Mouse (Mus musculus) liver, embryonic 13.5 days (tissue): ENCODE data around the gene Gm11444. TPM values are rescaled to one million over a fixed set of nuclear protein-coding genes. Genes with fewer than 3 reads are reported as not detected.

ENCODE experiments used
- ATAC-seq: fragments of 200-750 bp; cut with Nextera tagmentation; 2 replicates; pipeline ENCODE4 v1.8.0; 2017; ENCODE audit warnings: low read depth, mild to moderate bottlenecking, moderate number of reproducible peaks, moderate library complexity
- DNase-seq: peaks from one replicate; pipeline ENCODE4 v3.0.0; 2022
- H3K27ac ChIP-seq: fragments of 300-500 bp; sonication (generic); 2 replicates; pipeline ENCODE4 v1.5.1; 2015; ENCODE audit warnings: moderate library complexity, mild to moderate bottlenecking, inconsistent platforms
- H3K27me3 ChIP-seq: fragments of 300-500 bp; sonication (generic); 2 replicates; pipeline ENCODE4 v1.6.1; 2015; ENCODE audit warnings: mild to moderate bottlenecking, inconsistent platforms
- H3K36me3 ChIP-seq: fragments of 300-500 bp; sonication (generic); 2 replicates; pipeline ENCODE4 v1.6.1; 2015; ENCODE audit warnings: mild to moderate bottlenecking, inconsistent platforms
- H3K4me1 ChIP-seq: fragments of 300-500 bp; sonication (generic); replicated peaks from 2 replicates; pipeline ENCODE4 v1.6.1; 2015; ENCODE audit warnings: inconsistent platforms
- H3K4me2 ChIP-seq: fragments of 300-500 bp; sonication (generic); 2 replicates; pipeline ENCODE4 v1.6.1; 2015; ENCODE audit warnings: inconsistent platforms, mild to moderate bottlenecking, moderate library complexity
- H3K4me3 ChIP-seq: fragments of 300-500 bp; sonication (generic); replicated peaks from 2 replicates; pipeline ENCODE4 v1.5.1; 2015; ENCODE audit warnings: mild to moderate bottlenecking, inconsistent platforms
- H3K9ac ChIP-seq: fragments of 300-500 bp; sonication (generic); 2 replicates; pipeline ENCODE4 v1.6.1; 2015; ENCODE audit warnings: mild to moderate bottlenecking, inconsistent platforms
- H3K9me3 ChIP-seq: fragments of 300-500 bp; sonication (generic); replicated peaks from 2 replicates; pipeline ENCODE4 v1.6.1; 2016; ENCODE audit warnings: inconsistent platforms
- WGBS: fragments of 180-500 bp; shearing (Covaris S2); methylation state at CpG from one replicate; pipeline ENCODE4 v1.1.7; 2015; ENCODE audit not compliant: insufficient replicate concordance; 5-methylcytosine and 5-hydroxymethylcytosine counted together
- polyA plus RNA-seq: library from polyadenylated mRNA; unstranded; fragments of >200 nt; fragmentation: Nextera tagmentation; extraction: Ambion mirVana; gene quantifications from 2 replicates; pipeline ENCODE4 v1.2.1, GENCODE M21; 2015

Gm11444 gene
- polyA plus RNA-seq, 1 experiment from 2014 or later: not detected

GRCm38 (mm10) chr11:85833761-85834385, 16.3 kb downstream of the Gm11444 start:
- Histone ChIP-seq H3K4me3 (peak overlapping the region; percentile 53), H3K4me1 (peaks cover 39% of the 10 kb centered on the region), H3K9ac (no peak overlapping the region), H3K9me3 (no peaks in the 10 kb centered on the region), H3K36me3 (no peaks in the 10 kb centered on the region), H3K27ac (no peak overlapping the region), H3K27me3 (peaks cover 100% of the 10 kb centered on the region), H3K4me2 (peak overlapping the region; percentile 66)
- DNase-seq (no peak), ATAC-seq (no peak)
- WGBS: 7% methylated on average over 11 of the region's 11 CpGs

- H3K9ac ChIP-seq: peak overlapping the region; percentile 50
- WGBS: under 1% methylated on average over 44 of the region's 54 CpGs
- no peaks in the 10 kb centered on the region for H3K36me3 ChIP-seq
- peak overlapping the region; percentile 66 for H3K4me2 ChIP-seq
- no peak for DNase-seq
- peaks cover 100% of the 10 kb centered on the region for H3K27me3 ChIP-seq
- H3K9me3 ChIP-seq: no peaks in the 10 kb centered on the region
- peak overlapping the region; percentile 53 for H3K4me3 ChIP-seq
- ATAC-seq: no peak
- no peak overlapping the region; the same call in 1 of the 2 replicates for H3K27ac ChIP-seq
- H3K4me1 ChIP-seq: peaks cover 44% of the 10 kb centered on the region
These were observed 17.0 kb downstream of the Gm11444 start for GRCm38 (mm10) chr11:85833081-85833521.

- H3K27me3 ChIP-seq: peaks cover 100% of the 10 kb centered on the region
- peak within 1 kb of the TSS; percentile 50 for H3K9ac ChIP-seq
- DNase-seq: no peak
- ATAC-seq: peak; percentile 24; the same call in 1 of the 2 replicates
- WGBS: 2% methylated on average over 47 of the region's 52 CpGs
- H3K27ac ChIP-seq: no peak within 1 kb of the TSS; the same call in 1 of the 2 replicates
- H3K4me2 ChIP-seq: peak within 1 kb of the TSS; percentile 66
- H3K9me3 ChIP-seq: no peaks in the 10 kb centered on the region
- no peaks in the 10 kb centered on the region for H3K36me3 ChIP-seq
- H3K4me1 ChIP-seq: peaks cover 45% of the 10 kb centered on the region
- peak within 1 kb of the TSS; percentile 53 for H3K4me3 ChIP-seq
These were observed 17.8 kb downstream of the Gm11444 start, which contains the start of gene Tbx2 for GRCm38 (mm10) chr11:85832231-85832924. Tbx2 (plus strand) TSS chr11:85832551.

GRCm38 (mm10) chr11:85831656-85832230, 18.4 kb downstream of the Gm11444 start:
- no peaks in the 10 kb centered on the region for H3K36me3 ChIP-seq
- H3K9ac ChIP-seq: peak overlapping the region; percentile 37; the same call in 1 of the 2 replicates
- peaks cover 51% of the 10 kb centered on the region for H3K4me1 ChIP-seq
- H3K27me3 ChIP-seq: peaks cover 100% of the 10 kb centered on the region
- 1% methylated on average over 33 of the region's 33 CpGs for WGBS
- no peak overlapping the region for H3K27ac ChIP-seq
- DNase-seq (no peak), ATAC-seq (no peak)
- H3K4me2 ChIP-seq: peak overlapping the region; percentile 66
- peak overlapping the region; percentile 53 for H3K4me3 ChIP-seq
- no peaks in the 10 kb centered on the region for H3K9me3 ChIP-seq

- Histone ChIP-seq H3K27ac (no peak overlapping the region), H3K4me3 (no peak overlapping the region), H3K27me3 (peaks cover 100% of the 10 kb centered on the region), H3K4me1 (peaks cover 60% of the 10 kb centered on the region), H3K4me2 (no peak overlapping the region), H3K9ac (no peak overlapping the region), H3K9me3 (no peaks in the 10 kb centered on the region), H3K36me3 (no peaks in the 10 kb centered on the region)
- ATAC-seq: no peak
- DNase-seq: no peak
- 2% methylated on average over 17 of the region's 17 CpGs for WGBS
These were observed 19.2 kb downstream of the Gm11444 start for GRCm38 (mm10) chr11:85830901-85831341.

GRCm38 (mm10) chr11:85829520-85830440, 20.4 kb downstream of the Gm11444 start:
- DNase-seq (no peak), ATAC-seq (no peak)
- H3K4me2 ChIP-seq: peak overlapping the region; percentile 37; the same call in 1 of the 2 replicates
- WGBS: 2% methylated on average over 61 of the region's 61 CpGs
- H3K9ac ChIP-seq: peak overlapping the region; percentile 22; the same call in 1 of the 2 replicates
- H3K27me3 ChIP-seq: peaks cover 100% of the 10 kb centered on the region
- H3K4me3 ChIP-seq: peak overlapping the region; percentile 21
- H3K27ac ChIP-seq: no peak overlapping the region
- no peaks in the 10 kb centered on the region for H3K36me3 ChIP-seq
- H3K4me1 ChIP-seq: peaks cover 68% of the 10 kb centered on the region
- H3K9me3 ChIP-seq: no peaks in the 10 kb centered on the region

- Histone ChIP-seq H3K9ac (no peak overlapping the region), H3K27ac (no peak overlapping the region), H3K4me2 (peak overlapping the region; percentile 29; the same call in 1 of the 2 replicates), H3K9me3 (no peaks in the 10 kb centered on the region), H3K27me3 (peaks cover 100% of the 10 kb centered on the region), H3K4me3 (no peak overlapping the region), H3K36me3 (no peaks in the 10 kb centered on the region), H3K4me1 (peaks cover 69% of the 10 kb centered on the region)
- ATAC-seq: no peak
- 12% methylated on average over 38 of the region's 38 CpGs for WGBS
- no peak for DNase-seq
These were observed 21.2 kb downstream of the Gm11444 start for GRCm38 (mm10) chr11:85828691-85829519.

- H3K4me2 ChIP-seq: no peak overlapping the region
- peaks cover 70% of the 10 kb centered on the region for H3K4me1 ChIP-seq
- H3K27ac ChIP-seq: no peak overlapping the region
- peak; percentile 43 for DNase-seq
- peak; percentile 70 for ATAC-seq
- H3K9ac ChIP-seq: no peak overlapping the region
- peaks cover 89% of the 10 kb centered on the region for H3K27me3 ChIP-seq
- no peak overlapping the region for H3K4me3 ChIP-seq
- WGBS: 6% methylated on average over 9 of the region's 9 CpGs
- H3K9me3 ChIP-seq: no peaks in the 10 kb centered on the region
- H3K36me3 ChIP-seq: no peaks in the 10 kb centered on the region
These were observed 22.8 kb downstream of the Gm11444 start for GRCm38 (mm10) chr11:85827342-85827741.

GRCm38 (mm10) chr11:85825823-85826222, 24.3 kb downstream of the Gm11444 start:
- Histone ChIP-seq H3K9ac (no peak overlapping the region), H3K36me3 (no peaks in the 10 kb centered on the region), H3K27ac (no peak overlapping the region), H3K4me1 (peaks cover 58% of the 10 kb centered on the region), H3K4me3 (no peak overlapping the region), H3K9me3 (no peaks in the 10 kb centered on the region), H3K4me2 (no peak overlapping the region), H3K27me3 (peaks cover 76% of the 10 kb centered on the region)
- DNase-seq: no peak
- no peak for ATAC-seq
- WGBS: 43% methylated on average over 7 of the region's 7 CpGs

- no peak overlapping the region for H3K4me3 ChIP-seq
- H3K9ac ChIP-seq: no peak overlapping the region
- H3K9me3 ChIP-seq: no peaks in the 10 kb centered on the region
- WGBS: 77% methylated on average over 10 of the region's 10 CpGs
- no peak for DNase-seq
- no peak for ATAC-seq
- H3K27me3 ChIP-seq: peaks cover 76% of the 10 kb centered on the region
- H3K4me1 ChIP-seq: peaks cover 56% of the 10 kb centered on the region
- no peak overlapping the region for H3K27ac ChIP-seq
- H3K4me2 ChIP-seq: no peak overlapping the region
- no peaks in the 10 kb centered on the region for H3K36me3 ChIP-seq
These were observed 25.1 kb downstream of the Gm11444 start for GRCm38 (mm10) chr11:85825031-85825430.
